Mouse (Mus musculus) T-helper 2 cell (primary cell): ENCODE data around the gene Olfr153.
"Not testable (repeated sequence)": the region's sequence is repeated elsewhere in the genome, so short reads cannot be mapped to it uniquely, and the experiment has no call there.

Experiments
- in situ Hi-C: fragments of 300-600 bp; cut with MboI, MseI; formaldehyde crosslinking; loops from one replicate; pipeline ENCODE4 v1.15.1; 2025; ENCODE audit warnings: high pct_unique_total_duplicates

The Olfr153 gene

DNA sequence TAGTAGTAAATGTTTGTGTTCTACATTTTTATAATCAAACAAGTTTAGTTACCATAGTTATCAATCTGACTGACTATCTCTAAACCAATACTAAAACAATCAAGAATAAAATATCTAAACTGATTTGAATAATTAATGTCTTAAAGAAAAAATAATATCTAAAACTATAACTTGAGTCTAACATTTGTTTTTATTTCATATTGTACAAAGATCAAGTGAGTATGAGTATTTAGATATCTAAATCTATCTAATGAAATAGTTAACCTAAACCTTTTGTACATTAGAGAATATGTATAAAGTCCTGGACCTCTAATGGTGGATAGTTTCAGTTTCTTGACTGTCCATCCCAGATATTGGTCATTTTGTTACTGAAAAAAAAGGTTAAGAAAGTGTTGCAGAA is at the start of gene Olfr153:
Gene Olfr153, plus strand, starts transcription at position 301 of the 400 bp plus-strand sequence.
- in situ Hi-C loops, result no loop called here

DNA sequence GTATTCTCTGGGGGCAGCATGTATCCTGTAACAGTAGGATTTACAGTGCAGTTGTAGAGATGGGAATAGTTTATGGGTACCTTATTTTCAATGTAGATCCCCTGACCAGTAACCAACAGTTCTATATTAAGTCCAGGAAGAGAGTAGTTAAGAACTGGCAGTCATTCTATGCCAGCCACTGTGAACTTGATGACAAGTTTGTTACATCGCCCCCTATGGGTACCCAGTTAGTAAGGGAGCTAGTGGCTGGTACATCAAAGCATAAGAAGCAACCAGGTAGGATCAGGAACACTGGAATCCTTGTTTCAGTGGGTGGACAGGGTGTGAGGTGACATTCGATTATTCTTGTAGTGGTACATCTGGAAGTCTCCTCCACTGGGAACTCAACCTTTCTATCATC is 49.3 kb upstream of the Olfr153 start:
- in situ Hi-C loops, result no loop called here

DNA sequence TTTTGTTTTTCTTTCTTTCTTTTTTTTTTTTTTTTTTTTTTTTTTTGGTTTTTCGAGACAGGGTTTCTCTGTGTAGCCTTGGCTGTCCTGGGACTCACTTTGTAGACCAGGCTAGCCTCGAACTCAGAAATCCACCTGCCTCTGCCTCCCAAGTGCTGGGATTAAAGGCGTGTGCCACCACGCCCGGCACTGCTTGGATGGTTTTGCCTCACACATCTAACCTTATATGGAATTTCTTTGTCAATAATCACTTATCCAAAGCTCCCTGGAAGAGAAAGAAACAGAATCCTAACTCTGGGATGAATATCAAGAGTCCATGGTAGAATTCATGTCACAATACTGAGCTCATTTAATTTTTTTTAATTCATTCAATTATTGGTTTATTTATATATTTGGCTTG is 34.6 kb upstream of the Olfr153 start, which contains the start of gene Pramel7:
Gene Pramel7, minus strand, starts transcription at position 101 of the 400 bp plus-strand sequence.
- in situ Hi-C loops, result not testable (repeated sequence)

DNA sequence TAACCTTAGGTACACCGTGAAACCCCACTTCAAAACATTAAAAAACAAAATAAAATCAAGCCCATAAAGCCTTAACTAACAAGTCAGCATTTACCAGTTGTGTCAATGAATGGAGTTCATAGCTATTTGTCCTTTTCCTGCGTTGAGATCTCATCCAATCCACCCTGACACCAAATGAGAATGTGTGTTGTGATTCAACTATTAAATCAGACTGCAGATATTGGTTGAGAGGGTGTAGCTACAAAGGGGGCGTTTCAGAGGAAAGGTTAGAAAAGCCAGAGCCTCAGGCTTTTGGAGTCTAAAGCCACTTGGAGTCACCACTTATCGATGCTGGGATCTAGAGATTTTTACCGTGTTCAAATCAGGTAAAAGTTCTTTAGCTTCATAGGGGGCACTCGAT is 25.3 kb upstream of the Olfr153 start, which contains the start of gene Pramel6:
Gene Pramel6, plus strand, starts transcription at position 301 of the 400 bp plus-strand sequence.
- in situ Hi-C loops, result no loop called here

DNA sequence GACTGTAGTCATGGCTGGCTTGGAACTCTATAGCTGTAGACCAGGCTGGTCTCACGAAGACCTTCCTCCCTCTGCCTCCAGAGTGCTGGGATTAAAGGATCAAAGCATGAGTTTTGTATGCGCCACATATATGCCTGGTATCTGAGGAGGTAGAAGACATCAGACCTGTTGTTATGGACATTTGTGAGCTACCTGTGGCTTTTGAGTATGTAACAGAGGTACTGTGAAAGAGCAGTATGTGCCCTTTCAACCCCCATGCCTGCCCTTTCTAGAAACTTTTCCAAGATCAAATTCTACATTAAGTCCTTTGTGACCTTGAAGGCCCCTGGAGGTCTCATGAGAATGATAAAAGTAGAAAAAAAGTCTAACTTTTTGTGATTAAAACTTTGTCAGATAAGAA is 16.6 kb upstream of the Olfr153 start:
- in situ Hi-C loops, result no loop called here

DNA sequence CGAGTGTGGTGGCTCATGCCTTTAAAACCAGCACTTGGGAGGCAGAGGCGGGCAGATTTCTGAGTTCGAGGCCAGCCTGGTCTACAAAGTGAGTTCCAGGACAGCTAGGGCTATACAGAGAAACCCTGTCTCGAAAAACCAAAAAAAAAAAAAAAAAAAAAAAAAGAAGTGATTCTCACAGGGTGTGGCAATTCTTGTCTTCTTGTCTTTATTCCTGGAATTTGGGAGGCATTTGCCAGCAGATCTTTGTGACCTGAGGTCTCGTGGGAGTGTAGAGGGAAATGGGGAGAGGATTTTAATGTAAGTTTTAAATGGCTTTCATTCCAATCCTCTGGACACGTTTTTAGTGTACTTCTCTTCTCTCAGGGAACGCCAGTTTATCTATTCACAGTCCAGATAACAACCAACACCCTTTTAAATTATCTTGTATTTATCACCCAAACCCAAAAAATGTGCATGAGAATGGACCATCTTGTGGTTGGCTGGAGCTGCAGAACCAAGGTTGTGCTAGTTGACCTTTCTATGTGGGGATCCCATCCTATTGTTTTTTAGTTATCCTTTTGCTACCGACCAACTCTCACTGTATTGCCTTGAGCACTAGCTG is 16.0 kb upstream of the Olfr153 start:
- in situ Hi-C loops, result no loop called here

DNA sequence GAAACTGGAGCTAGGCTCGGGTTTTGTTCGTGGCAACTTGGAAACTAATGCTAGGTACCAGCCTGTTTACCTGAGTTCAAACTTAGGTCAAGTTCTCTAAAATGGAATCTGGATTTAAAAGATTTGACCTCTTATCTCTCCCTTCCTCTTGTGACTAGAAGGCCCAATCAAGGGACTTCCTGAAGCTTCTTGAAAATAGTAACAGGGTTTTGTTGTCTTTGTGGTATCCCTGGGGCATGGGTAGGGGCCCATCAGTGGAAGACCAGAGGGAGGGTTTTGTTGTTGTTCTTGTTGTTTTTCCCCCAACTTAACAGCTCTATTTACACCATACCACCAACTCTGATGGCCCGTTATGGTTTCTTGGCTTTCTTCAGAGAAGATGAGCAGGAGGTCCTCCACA is 15.0 kb upstream of the Olfr153 start:
- in situ Hi-C loops, result no loop called here

DNA sequence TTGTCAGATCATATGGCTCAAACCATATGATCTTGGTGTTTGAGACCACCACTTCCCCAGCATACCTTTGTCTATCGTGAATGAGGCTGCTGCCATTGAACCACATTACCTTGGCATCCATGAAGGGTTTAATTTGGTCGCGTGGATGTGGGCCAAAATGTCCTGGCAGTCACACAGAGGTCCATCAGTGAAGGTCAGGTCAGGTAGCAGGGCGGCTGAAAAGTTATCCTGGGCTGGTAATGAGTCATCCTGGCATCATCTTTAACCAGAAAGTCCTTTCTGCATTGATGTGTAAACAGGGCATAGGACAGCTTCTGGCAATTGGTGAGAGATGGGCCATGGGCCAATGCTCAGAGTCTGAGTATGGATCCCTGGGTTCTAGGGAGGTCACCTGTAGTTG is 10.9 kb upstream of the Olfr153 start:
- in situ Hi-C loops, result no loop called here

DNA sequence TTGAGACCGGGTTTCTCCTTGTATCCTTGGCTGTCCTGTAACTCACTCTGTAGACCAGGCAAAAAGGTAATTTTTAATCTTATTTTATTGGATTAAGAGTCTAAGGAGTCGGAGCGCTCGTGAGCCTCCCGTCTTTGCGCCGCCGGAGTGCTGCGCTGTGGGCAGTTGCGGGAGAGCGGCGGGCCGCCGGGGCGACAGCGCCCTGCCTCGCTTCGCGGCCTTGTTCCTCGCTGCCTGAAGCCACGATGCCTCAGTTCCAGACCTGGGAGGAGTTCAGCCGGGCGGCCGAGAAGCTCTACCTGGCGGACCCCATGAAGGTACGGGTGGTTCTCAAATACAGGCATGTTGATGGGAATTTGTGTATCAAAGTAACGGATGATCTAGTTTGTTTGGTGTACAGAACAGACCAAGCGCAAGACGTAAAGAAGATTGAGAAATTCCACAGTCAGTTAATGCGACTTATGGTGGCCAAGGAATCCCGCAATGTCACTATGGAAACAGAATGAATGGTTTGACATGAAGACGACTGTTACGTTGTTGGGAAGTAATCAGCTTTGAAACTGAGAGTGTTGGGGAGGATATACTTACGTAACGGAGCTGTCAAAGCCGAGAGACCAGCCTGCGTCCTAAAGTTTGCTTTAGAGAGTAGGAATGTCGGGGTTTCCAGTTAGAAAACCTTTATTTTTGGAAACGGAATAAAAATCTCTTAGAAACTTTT is 5.5 kb upstream of the Olfr153 start:
- in situ Hi-C loops, result not testable (repeated sequence)

DNA sequence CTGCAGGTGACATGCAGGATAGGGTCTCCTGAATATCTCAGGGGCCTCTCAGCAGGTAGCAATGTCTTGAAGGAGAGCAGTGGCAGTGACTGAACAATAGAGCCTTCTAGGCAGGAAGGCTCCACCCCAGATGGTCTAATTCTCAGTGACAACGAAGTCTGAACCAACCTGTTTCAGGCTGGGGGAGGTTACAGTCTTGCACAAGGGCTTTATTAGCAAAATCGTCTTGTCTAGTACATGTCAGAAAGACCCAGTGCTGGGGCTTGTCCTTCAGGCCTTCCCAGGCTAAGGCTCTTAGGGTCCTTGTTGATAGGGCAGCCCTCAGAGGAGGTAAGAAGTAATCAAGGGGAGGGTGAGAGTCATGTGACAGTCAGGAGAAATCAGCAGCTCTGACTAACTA is 3.2 kb downstream of the Olfr153 start:
- in situ Hi-C loops, result no loop called here

DNA sequence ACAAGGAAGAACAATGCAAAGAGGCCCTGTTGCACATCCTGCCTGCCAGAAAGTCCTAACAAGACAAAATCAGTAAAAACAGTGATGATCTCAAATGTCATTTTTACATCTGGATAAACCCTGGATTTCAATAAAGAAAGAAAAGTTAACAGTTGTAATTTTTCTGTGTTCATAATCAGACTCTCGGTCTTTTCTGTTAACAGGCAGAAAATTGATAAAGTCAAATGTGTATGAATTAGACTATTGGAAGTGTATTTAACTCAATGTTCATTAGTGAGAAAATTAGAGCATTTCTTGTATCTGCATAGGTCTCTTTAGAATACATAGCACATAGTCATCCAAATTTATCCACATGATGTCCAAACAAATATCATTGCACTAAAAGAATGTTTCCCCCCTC is 13.8 kb downstream of the Olfr153 start, which contains the start of gene Olfr1128:
Gene Olfr1128, minus strand, starts transcription at position 101 of the 400 bp plus-strand sequence.
- in situ Hi-C loops, result no loop called here

DNA sequence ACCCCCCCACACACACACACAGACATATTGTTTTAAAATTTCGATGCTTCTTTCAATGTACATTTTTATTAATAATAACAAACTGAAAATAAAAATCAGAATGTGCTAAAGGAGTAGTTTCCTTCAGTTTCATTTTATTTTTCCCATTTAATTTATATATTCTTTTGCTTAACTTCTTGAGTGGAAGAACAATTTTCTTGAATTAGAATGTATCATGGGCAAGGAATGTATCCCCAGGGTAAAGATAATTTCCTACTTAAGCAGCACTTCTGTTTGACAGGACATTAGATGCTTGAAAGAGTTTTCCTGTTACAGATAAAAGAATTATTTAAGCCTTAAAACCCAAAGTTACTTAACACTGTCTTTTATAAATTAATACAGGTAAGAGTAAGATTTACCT is 42.0 kb downstream of the Olfr153 start, which contains the start of gene Olfr1129:
Gene Olfr1129, plus strand, starts transcription at position 301 of the 400 bp plus-strand sequence.
- in situ Hi-C loops, result not testable (repeated sequence)
